In genomic region chr13:90984073-90984472, GRCm38 (mm10) we compare ENCODE assay signal across 22 mouse cellular contexts.
A peak's percentile ranks its signal among the peaks of the same experiment; 100 is the strongest.
DNase-seq lines count a peak whose midpoint lies in the region; ATAC-seq lines count a peak whose summit lies in the region.
"Had no signal": no experiment of that assay in that cellular context is flagged by ENCODE, and none has a peak within 500 bp of the region (broad histone marks: within the 10 kb centered on the region; RNA-seq: fewer than 3 reads in every experiment).

No protein-coding gene starts in this region.

- no peaks in the 10 kb centered on the region for H3K9me3 ChIP-seq in midbrain, embryonic 13.5 days
- H3K9me3 ChIP-seq: embryonic facial prominence, embryonic 10.5 days; embryonic facial prominence, embryonic 12.5 days; forebrain, embryonic 13.5 days; forebrain, embryonic 15.5 days had no signal

- no peaks in the 10 kb centered on the region for H3K27me3 ChIP-seq in midbrain, embryonic 13.5 days
- H3K27me3 ChIP-seq: embryonic facial prominence, embryonic 12.5 days; forebrain, embryonic 13.5 days; forebrain, embryonic 15.5 days; Patski had no signal

- H3K36me3 ChIP-seq in midbrain, embryonic 13.5 days, result no peaks in the 10 kb centered on the region
- H3K36me3 ChIP-seq: embryonic facial prominence, embryonic 10.5 days; embryonic facial prominence, embryonic 12.5 days; forebrain, embryonic 15.5 days had no signal

- peak; percentile 61 for ATAC-seq in common myeloid progenitor, adult 5-6 weeks (replicated peaks; ENCODE audit: low read depth, poor library complexity, severe bottlenecking)
- ATAC-seq in hematopoietic stem cell, adult 5-6 weeks (replicated peaks in 1 of 2; ENCODE audit: insufficient read depth in 1 of 2, low FRiP score in 2 of 2, low TSS enrichment in 1 of 2, low read depth in 1 of 2, poor library complexity in 2 of 2, severe bottlenecking in 2 of 2), result peak; percentile 59 to 75
- peak; percentile 67 for ATAC-seq in megakaryocyte progenitor cell, adult 5-6 weeks (replicated peaks; ENCODE audit: poor library complexity)
- no peak for ATAC-seq in midbrain, embryonic 13.5 days
- ATAC-seq: activated CD4-positive, CD25-positive, alpha-beta regulatory T cell, adult 4 months; forebrain, embryonic 13.5 days; forebrain, embryonic 15.5 days; forebrain, postnatal 0 days; Patski had no signal

- H3K4me3 ChIP-seq in midbrain, embryonic 13.5 days (replicated peaks), result no peak overlapping the region
- H3K4me3 ChIP-seq: embryonic facial prominence, embryonic 10.5 days; embryonic facial prominence, embryonic 12.5 days; forebrain, embryonic 13.5 days; forebrain, embryonic 15.5 days had no signal

- no peak overlapping the region for H3K4me2 ChIP-seq in midbrain, embryonic 13.5 days (replicated peaks)
- H3K4me2 ChIP-seq: embryonic facial prominence, embryonic 12.5 days; forebrain, embryonic 13.5 days; forebrain, embryonic 15.5 days had no signal

- H3K9ac ChIP-seq in midbrain, embryonic 13.5 days (replicated peaks), result no peak overlapping the region
- H3K9ac ChIP-seq: embryonic facial prominence, embryonic 12.5 days; forebrain, embryonic 13.5 days; forebrain, embryonic 15.5 days; forebrain, postnatal 0 days had no signal

- DNase-seq in 416B (ENCODE audit: low read depth), result peak; percentile 25
- DNase-seq in ovary, postnatal 36 days (ENCODE audit: low spot score), result no peak
- DNase-seq in kidney, adult 8-10 months, result no peak
- DNase-seq: adrenal gland, adult 8-10 months; adrenal gland, postnatal 14 days; cerebellum, adult 11 months; cerebellum, adult 18-20 months; cerebellum, adult 8-10 months; cerebellum, adult 9-11 months; cerebellum, postnatal 14 days; cerebellum, postnatal 36 days; forebrain, postnatal 0 days had no signal

- 91% methylated on average over 2 of the region's 2 CpGs for WGBS in midbrain, embryonic 13.5 days

- no peaks in the 10 kb centered on the region for H3K4me1 ChIP-seq in midbrain, embryonic 13.5 days (replicated peaks)
- H3K4me1 ChIP-seq: embryonic facial prominence, embryonic 10.5 days; embryonic facial prominence, embryonic 12.5 days; forebrain, embryonic 13.5 days; forebrain, embryonic 15.5 days had no signal

- H3K27ac ChIP-seq in midbrain, embryonic 13.5 days, result no peak overlapping the region
- H3K27ac ChIP-seq: embryonic facial prominence, embryonic 10.5 days; embryonic facial prominence, embryonic 12.5 days; forebrain, embryonic 13.5 days; forebrain, embryonic 15.5 days had no signal
